Mouse (Mus musculus): ENCODE data around the gene Grasp. TPM values are rescaled to one million over a fixed set of nuclear protein-coding genes. Genes with fewer than 3 reads are reported as not detected.
A peak's percentile ranks its signal among the peaks of the same experiment; 100 is the strongest.

Gene Grasp
- total RNA-seq, 2 experiments from 2014 or later: 33.3 to 35.3 TPM

GRCm38 (mm10) chr15:101270101-101270820 is 46.3 kb downstream of the Grasp start:
- DNase-seq (ENCODE audit: low spot score in 2 of 2): no peak

GRCm38 (mm10) chr15:101271107-101271506 is 47.1 kb downstream of the Grasp start:
- no peak for DNase-seq (ENCODE audit: low spot score in 2 of 2)

- DNase-seq (ENCODE audit: low spot score in 2 of 2): no peak
These were observed 47.5 kb downstream of the Grasp start for GRCm38 (mm10) chr15:101271513-101271912.

GRCm38 (mm10) chr15:101274380-101274779 is 50.4 kb downstream of the Grasp start:
- DNase-seq (ENCODE audit: low spot score in 2 of 2): no peak

GRCm38 (mm10) chr15:101277351-101277899 is 53.4 kb downstream of the Grasp start:
- peak; percentile 49 to 60 for DNase-seq (ENCODE audit: low spot score in 2 of 2)

- DNase-seq (ENCODE audit: low spot score in 2 of 2): no peak
These were observed 54.6 kb downstream of the Grasp start for GRCm38 (mm10) chr15:101278589-101278988.

GRCm38 (mm10) chr15:101279430-101279999 is 55.5 kb downstream of the Grasp start:
- DNase-seq (ENCODE audit: low spot score in 2 of 2): no peak

Small RNA genes within 50 kb of the gene (microRNA-seq; reads per million reads assigned to microRNA genes)
- gene Mir6962: 3.1 to 4.1 reads per million in 2 experiments

Other genes starting within 250 kb of the Grasp start
- not detected for gene Gm47841, start 176.8 kb upstream of the Grasp start, total RNA-seq (2021)
- 1 to 10 TPM; 1.1 to 1.2 TPM for gene Fignl2, start 145.6 kb upstream of the Grasp start, total RNA-seq (2021)
- gene Ankrd33, start 108.4 kb upstream of the Grasp start, total RNA-seq (2021): not detected
- gene Acvrl1, start 95.7 kb upstream of the Grasp start, total RNA-seq (2021): 1 to 10 TPM; 9.0 to 9.8 TPM
- gene Acvr1b, start 50.1 kb upstream of the Grasp start, total RNA-seq (2021): 10 to 100 TPM; 78.9 to 79.2 TPM
- gene Nr4a1, start 30.1 kb downstream of the Grasp start, total RNA-seq (2021): 10 to 100 TPM; 28.4 to 33.9 TPM
- 10 to 100 TPM; 41.1 to 43.3 TPM for gene Atg101, start 60.1 kb downstream of the Grasp start, total RNA-seq (2021)
- not detected for gene 6030408B16Rik, start 69.0 kb downstream of the Grasp start, total RNA-seq (2021)
- under 1 TPM in 1 of 2 experiments, not detected in 1; 0.23 TPM for gene Krt80, start 146.0 kb downstream of the Grasp start, total RNA-seq (2021)
- gene Krt7, start 186.9 kb downstream of the Grasp start, total RNA-seq (2021): not detected
- under 1 TPM; 0.55 to 0.62 TPM for gene Krt87, start 214.6 kb downstream of the Grasp start, total RNA-seq (2021)
- not detected for gene Krt88, start 223.6 kb downstream of the Grasp start, total RNA-seq (2021)
- gene Krt81, start 239.6 kb downstream of the Grasp start, total RNA-seq (2021): not detected
- gene Krt86, start 249.3 kb downstream of the Grasp start, total RNA-seq (2021): under 1 TPM in 1 of 2 experiments, not detected in 1; 0.23 TPM